Mouse (Mus musculus): ENCODE measurements around the gene Nr4a1. TPM values are rescaled to one million over a fixed set of nuclear protein-coding genes. Genes with fewer than 3 reads are reported as not detected.

Nr4a1 gene
- polyA plus RNA-seq, 1 experiment from 2014 or later = 4.9 TPM

DNA sequence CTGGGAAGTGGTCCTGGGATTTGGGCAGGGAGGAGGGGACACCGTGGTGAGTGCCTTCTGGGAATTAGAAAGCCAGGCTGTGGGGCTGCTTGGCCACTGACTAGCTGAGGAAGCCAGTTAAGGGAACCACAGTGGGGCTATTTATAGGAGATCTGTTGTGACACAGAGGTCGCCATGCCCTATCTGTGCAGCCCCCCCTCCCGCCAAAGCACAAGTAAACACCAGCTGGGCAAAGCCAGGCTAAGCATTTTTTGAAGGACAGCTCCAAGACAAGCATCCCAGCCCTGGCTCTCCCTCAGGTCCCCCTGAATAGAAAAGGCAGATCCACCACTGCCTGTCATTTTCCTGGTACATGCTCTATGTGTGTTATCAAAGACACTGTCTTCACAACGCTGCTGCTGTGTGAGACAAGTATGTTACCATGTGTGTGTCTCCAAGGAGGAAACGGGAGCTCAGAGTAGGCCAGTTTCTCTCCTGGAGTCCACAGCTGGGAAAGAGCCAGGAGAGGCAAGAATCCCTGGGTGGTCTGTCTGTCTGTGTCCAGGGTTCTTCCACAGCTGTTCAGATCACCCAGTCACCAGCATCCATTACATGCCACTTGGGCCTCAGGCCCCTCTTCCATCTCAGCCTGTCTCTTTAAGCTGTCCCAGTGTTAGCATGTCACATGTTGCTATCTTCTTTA is 5.9 kb upstream of the Nr4a1 start:
- H3K36me3 ChIP-seq (replicated peaks) = no peaks in the 10 kb centered on the region
- H3K4me3 ChIP-seq = no peak overlapping the region
- no peaks in the 10 kb centered on the region; the same call in 1 of the 2 replicates for H3K27me3 ChIP-seq (replicated peaks)
- no peak overlapping the region for H3K9ac ChIP-seq
- no peak for ATAC-seq (replicated peaks)
- no peak overlapping the region for H3K4me2 ChIP-seq
- no peaks in the 10 kb centered on the region for H3K9me3 ChIP-seq
- peaks cover 9% of the 10 kb centered on the region for H3K4me1 ChIP-seq
- H3K27ac ChIP-seq = no peak overlapping the region
- 66% methylated on average over 5 of the region's 5 CpGs for WGBS

GRCm38 (mm10) chr15:101250220-101250800 is 3.8 kb upstream of the Nr4a1 start:
- no peak overlapping the region for H3K9ac ChIP-seq
- WGBS = 85% methylated on average over 9 of the region's 9 CpGs

GRCm38 (mm10) chr15:101251930-101252329 is 2.1 kb upstream of the Nr4a1 start:
- Histone ChIP-seq H3K27ac (no peak overlapping the region), H3K36me3 (replicated peaks) (no peaks in the 10 kb centered on the region), H3K4me2 (no peak overlapping the region), H3K9ac (no peak overlapping the region), H3K27me3 (replicated peaks) (no peaks in the 10 kb centered on the region; the same call in 1 of the 2 replicates), H3K4me1 (peaks cover 13% of the 10 kb centered on the region), H3K4me3 (no peak overlapping the region), H3K9me3 (no peaks in the 10 kb centered on the region)
- no peak for ATAC-seq (replicated peaks)
- WGBS = 86% methylated on average over 5 of the region's 5 CpGs

More at GRCm38 (mm10) chr15:101250220-101250800, 3.8 kb upstream of the Nr4a1 start:
- Histone ChIP-seq H3K36me3 (replicated peaks) (no peaks in the 10 kb centered on the region), H3K9me3 (no peaks in the 10 kb centered on the region), H3K27ac (no peak overlapping the region), H3K4me3 (no peak overlapping the region), H3K4me2 (no peak overlapping the region), H3K27me3 (replicated peaks) (no peaks in the 10 kb centered on the region; the same call in 1 of the 2 replicates), H3K4me1 (peaks cover 18% of the 10 kb centered on the region)
- ATAC-seq (replicated peaks) = no peak

- Histone ChIP-seq H3K9ac (no peak overlapping the region), H3K27ac (no peak overlapping the region), H3K4me2 (no peak overlapping the region), H3K9me3 (no peaks in the 10 kb centered on the region), H3K36me3 (replicated peaks) (no peaks in the 10 kb centered on the region), H3K4me1 (peaks cover 9% of the 10 kb centered on the region; the same call in 1 of the 2 replicates), H3K27me3 (replicated peaks) (no peaks in the 10 kb centered on the region; the same call in 1 of the 2 replicates), H3K4me3 (no peak overlapping the region)
- no peak for ATAC-seq (replicated peaks)
- 86% methylated on average over 6 of the region's 6 CpGs for WGBS
Measured at GRCm38 (mm10) chr15:101252614-101253013, 1.5 kb upstream of the Nr4a1 start.

- Histone ChIP-seq H3K27me3 (replicated peaks) (no peaks in the 10 kb centered on the region; the same call in 1 of the 2 replicates), H3K27ac (peak overlapping the region; percentile 34; the same call in 1 of the 2 replicates), H3K4me3 (peak overlapping the region; percentile 60), H3K9ac (peak overlapping the region; percentile 68), H3K9me3 (no peaks in the 10 kb centered on the region), H3K4me2 (peak overlapping the region; percentile 90), H3K36me3 (replicated peaks) (no peaks in the 10 kb centered on the region), H3K4me1 (peaks cover 9% of the 10 kb centered on the region; the same call in 1 of the 2 replicates)
- WGBS = 40% methylated on average over 3 of the region's 3 CpGs
- ATAC-seq (replicated peaks) = peak; percentile 21
Measured at GRCm38 (mm10) chr15:101253563-101253885, 545 bp upstream of the Nr4a1 start.

DNA sequence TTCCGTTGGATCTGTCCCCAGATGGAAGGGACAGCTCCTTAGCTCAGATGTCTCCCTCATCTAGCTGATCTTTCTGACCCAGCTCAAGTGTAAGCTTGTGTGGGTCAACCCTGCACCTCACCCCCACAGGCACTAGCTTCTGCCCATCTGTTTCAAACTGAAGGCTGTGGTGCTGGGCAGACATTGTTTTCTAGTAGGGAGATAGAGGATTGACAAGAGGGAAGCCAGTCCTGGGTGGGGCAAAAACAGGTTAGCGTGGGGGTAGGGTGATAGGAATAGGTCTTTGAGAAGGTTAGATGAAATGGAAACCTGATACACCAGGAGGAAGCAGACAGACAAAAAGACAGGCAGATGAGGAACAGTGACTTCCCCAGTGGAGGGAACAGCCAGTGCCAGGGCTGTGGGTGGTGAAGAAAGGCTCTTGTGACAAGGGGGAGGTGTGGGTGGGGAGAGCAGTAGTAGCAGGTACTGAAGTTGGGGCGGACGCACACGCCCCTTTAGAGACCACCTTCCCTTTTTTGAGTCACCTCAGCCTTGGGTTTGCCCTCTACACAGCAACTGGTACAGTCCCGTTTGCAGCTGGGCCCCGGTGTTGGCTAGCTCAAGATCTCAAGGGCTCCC is 1.9 kb downstream of the Nr4a1 start:
- H3K4me1 ChIP-seq = peaks cover 9% of the 10 kb centered on the region; the same call in 1 of the 2 replicates
- H3K36me3 ChIP-seq (replicated peaks) = no peaks in the 10 kb centered on the region
- no peak for ATAC-seq (replicated peaks)
- H3K27me3 ChIP-seq (replicated peaks) = no peaks in the 10 kb centered on the region
- H3K4me3 ChIP-seq = no peak overlapping the region
- no peaks in the 10 kb centered on the region for H3K9me3 ChIP-seq
- H3K27ac ChIP-seq = no peak overlapping the region
- H3K4me2 ChIP-seq = no peak overlapping the region
- H3K9ac ChIP-seq = no peak overlapping the region
- 88% methylated on average over 7 of the region's 7 CpGs for WGBS

GRCm38 (mm10) chr15:101256463-101257206 is 2.6 kb downstream of the Nr4a1 start:
- Histone ChIP-seq H3K4me2 (no peak overlapping the region), H3K27me3 (replicated peaks) (no peaks in the 10 kb centered on the region), H3K4me1 (peaks cover 9% of the 10 kb centered on the region; the same call in 1 of the 2 replicates), H3K9ac (no peak overlapping the region), H3K4me3 (no peak overlapping the region), H3K9me3 (no peaks in the 10 kb centered on the region), H3K36me3 (replicated peaks) (no peaks in the 10 kb centered on the region), H3K27ac (no peak overlapping the region)
- no peak for ATAC-seq (replicated peaks)
- WGBS = 83% methylated on average over 14 of the region's 14 CpGs

DNA sequence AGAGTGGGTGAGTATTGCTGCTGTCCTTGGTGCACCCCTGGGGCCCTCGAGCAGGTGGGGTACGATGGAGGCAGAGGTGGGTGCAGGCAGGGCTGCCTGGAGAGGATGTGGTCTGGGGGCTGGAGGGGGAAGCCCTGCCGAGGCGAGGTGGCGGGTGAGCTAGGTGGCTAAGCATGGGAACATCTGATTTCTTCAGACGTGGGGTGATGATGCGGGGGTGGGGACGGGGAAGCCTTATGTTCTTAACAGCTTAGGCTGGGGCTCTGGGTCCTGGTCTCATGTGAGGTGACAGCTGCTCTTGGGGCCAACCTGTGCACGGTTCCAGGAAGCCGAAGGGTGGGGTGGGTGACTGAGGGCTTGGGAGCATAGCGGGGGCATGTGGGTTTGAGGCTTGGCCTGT is 4.4 kb downstream of the Nr4a1 start:
- whole genome bisulfite sequencing = 88% methylated on average over 11 of the region's 11 CpGs
- Histone ChIP-seq H3K36me3 (replicated peaks) (no peaks in the 10 kb centered on the region), H3K9me3 (no peaks in the 10 kb centered on the region), H3K27ac (no peak overlapping the region), H3K9ac (no peak overlapping the region), H3K4me2 (no peak overlapping the region), H3K4me3 (no peak overlapping the region), H3K27me3 (replicated peaks) (no peaks in the 10 kb centered on the region), H3K4me1 (peaks cover 9% of the 10 kb centered on the region; the same call in 1 of the 2 replicates)
- ATAC-seq (replicated peaks) = no peak

DNA sequence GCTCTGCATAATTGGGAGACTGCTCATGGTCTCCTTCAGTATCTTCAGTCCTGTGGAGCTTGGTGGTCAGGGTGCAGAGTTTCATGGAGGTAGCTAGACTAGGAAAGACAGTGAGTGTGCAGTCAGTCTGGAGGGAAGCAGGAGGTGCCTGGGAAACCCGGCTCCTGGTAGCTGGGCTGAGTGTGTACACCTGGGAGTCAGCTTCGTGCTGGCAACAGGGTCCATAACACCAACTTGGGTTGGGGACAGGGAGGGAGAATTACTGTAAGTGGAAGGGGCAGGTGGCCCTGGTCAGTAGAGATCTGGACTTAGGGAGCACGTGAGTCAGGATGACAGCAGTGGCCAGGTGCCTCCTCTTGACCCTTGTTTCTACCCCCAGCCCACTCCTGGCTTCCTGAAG is 5.9 kb downstream of the Nr4a1 start:
- no peaks in the 10 kb centered on the region for H3K36me3 ChIP-seq (replicated peaks)
- H3K27ac ChIP-seq = no peak overlapping the region
- no peak overlapping the region for H3K4me3 ChIP-seq
- peaks cover 1% of the 10 kb centered on the region; the same call in 1 of the 2 replicates for H3K4me1 ChIP-seq
- H3K27me3 ChIP-seq (replicated peaks) = no peaks in the 10 kb centered on the region
- no peaks in the 10 kb centered on the region for H3K9me3 ChIP-seq
- H3K4me2 ChIP-seq = no peak overlapping the region
- H3K9ac ChIP-seq = no peak overlapping the region
- ATAC-seq (replicated peaks) = no peak
- 85% methylated on average over 3 of the region's 3 CpGs for WGBS

DNA sequence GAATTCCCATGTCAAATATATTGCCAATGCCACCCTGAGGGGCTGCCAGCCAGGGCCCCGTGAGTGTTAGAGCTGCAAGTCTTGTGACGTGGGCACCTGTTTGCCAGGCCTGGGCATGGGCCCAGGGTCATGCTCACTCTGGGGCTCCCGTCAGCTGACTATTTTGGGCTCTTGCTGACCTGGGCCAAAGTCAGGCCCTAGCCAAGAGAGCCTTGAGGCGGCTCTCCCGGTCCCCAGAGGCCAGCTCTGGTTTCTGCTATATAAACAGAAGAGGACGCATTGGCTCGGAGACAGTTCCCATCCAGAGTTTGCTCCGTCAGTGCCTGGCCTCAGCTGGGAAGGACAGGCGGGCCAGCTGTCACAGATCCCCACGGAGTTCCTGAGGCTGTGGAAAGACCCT is 6.3 kb downstream of the Nr4a1 start:
- Histone ChIP-seq H3K36me3 (replicated peaks) (no peaks in the 10 kb centered on the region), H3K4me2 (no peak overlapping the region), H3K9ac (no peak overlapping the region), H3K27ac (no peak overlapping the region), H3K9me3 (no peaks in the 10 kb centered on the region), H3K4me1 (no peaks in the 10 kb centered on the region), H3K27me3 (replicated peaks) (peaks cover 2% of the 10 kb centered on the region), H3K4me3 (no peak overlapping the region)
- WGBS = 52% methylated on average over 10 of the region's 10 CpGs
- no peak for ATAC-seq (replicated peaks)

DNA sequence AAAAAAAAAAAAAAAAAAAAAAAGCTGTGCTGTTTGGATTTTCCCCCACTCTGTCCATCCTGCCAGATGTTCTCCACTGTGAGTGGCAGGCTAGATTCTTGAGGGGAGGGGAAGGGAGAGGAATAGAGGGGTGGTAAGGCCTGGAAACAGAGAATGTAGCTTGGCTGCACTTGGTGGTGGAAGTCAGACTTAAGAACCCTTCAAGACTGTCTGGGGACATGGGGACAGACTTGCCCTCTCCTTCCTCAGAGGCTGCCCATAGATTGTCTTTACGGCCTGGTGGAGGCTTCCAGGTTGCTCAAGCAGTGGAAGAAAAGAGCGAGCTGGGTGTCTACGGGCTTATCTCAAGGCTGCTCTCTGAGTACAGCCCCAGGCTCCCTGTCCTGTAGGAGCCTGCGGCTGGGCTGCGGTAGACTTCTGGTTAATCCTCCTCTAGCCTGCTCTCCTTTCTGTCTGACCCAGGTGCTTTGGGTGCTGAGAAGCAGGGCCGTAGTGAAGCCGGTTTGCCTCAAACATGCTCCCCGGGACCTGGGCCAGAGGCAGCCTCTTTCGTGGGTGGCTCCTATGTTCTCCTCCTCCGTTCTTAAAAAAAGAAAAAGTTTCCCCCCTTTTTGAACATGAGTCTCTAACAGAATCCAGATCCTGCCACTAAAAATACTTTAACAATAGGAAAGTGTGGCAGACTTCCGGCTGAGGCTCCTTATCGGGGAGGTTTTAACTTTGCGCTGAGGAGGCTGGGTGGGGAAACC is 7.0 kb downstream of the Nr4a1 start:
- Histone ChIP-seq H3K27ac (no peak overlapping the region), H3K9ac (no peak overlapping the region), H3K27me3 (replicated peaks) (peaks cover 9% of the 10 kb centered on the region), H3K4me2 (no peak overlapping the region), H3K4me1 (peaks cover 6% of the 10 kb centered on the region), H3K4me3 (no peak overlapping the region), H3K9me3 (no peaks in the 10 kb centered on the region), H3K36me3 (replicated peaks) (no peaks in the 10 kb centered on the region)
- no peak for ATAC-seq (replicated peaks)
- 67% methylated on average over 13 of the region's 13 CpGs for WGBS

All from midbrain, embryonic 15.5 days (tissue).